ENCODE assay signal across 9 mouse cellular contexts in the genomic region with DNA sequence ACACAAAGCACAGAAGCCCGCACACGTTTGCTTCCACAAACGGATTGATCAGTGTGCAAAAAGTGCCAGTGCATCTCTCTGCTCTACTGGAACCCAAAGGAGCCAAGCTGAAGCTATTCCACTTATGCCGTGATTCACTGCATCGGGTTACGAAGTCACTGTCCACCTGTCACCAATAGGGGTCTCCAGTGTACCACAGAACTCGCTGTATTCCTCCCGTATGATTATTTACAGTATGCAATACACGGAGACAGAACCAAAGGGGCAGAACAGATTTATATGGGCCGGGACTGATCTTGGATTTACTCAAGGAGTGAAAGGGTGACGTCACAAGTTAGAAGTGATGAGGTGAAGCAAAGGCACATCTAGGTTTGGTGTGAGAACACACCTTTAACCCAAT.
DNase-seq lines count a peak whose midpoint lies in the region; ATAC-seq and TF ChIP-seq lines count a peak whose summit lies in the region.
"Had no signal": no experiment of that assay in that cellular context is flagged by ENCODE, and none has a peak within 500 bp of the region (broad histone marks: within the 10 kb centered on the region; RNA-seq: fewer than 3 reads in every experiment).

No protein-coding gene starts in this region.

- in situ Hi-C loops in Patski (cut with MboI; ENCODE audit: low pct_unique_long_range_greater_than_20kb): loop anchor here (5.0 kb wide), 1 partner anchor 596 kb away; no protein-coding TSS in a partner anchor

- POLR2A ChIA-PET in Patski (lab: Charles Lee): no interaction called here

- ATAC-seq in Patski: peak; percentile 73
- ATAC-seq in hematopoietic stem cell, adult 5-6 weeks (replicated peaks in 1 of 2; ENCODE audit: insufficient read depth in 1 of 2, low FRiP score in 2 of 2, low TSS enrichment in 1 of 2, low read depth in 1 of 2, poor library complexity in 2 of 2, severe bottlenecking in 2 of 2): peak; percentile 73 to 84; a peak in 3 of 4 replicates

- 5% methylated on average over 11 of the region's 11 CpGs for WGBS in lung, adult 2 months

- peaks cover 66% of the 10 kb centered on the region for H3K27me3 ChIP-seq in Patski

- TF ChIP-seq CTCF in Patski (IDR thresholded peaks at IDR 0.05): peak; percentile 85
- TF ChIP-seq CTCF in lung, adult 2 months (IDR thresholded peaks at IDR 0.05; ENCODE audit: insufficient read depth, low read length): peak; percentile 53; the same call in 1 of the 2 replicates

- H3K4me3 ChIP-seq in lung, adult 2 months (replicated peaks; ENCODE audit: extremely low read depth, low read depth, low read length): no peak overlapping the region
- H3K4me3 ChIP-seq: liver, embryonic 15.5 days had no signal

- no peak for DNase-seq in Patski (ENCODE audit: low read depth, low spot score)
- peak; percentile 67 for DNase-seq in cerebellum, adult 8-10 months
- peak; percentile 86 for DNase-seq in forelimb bud, embryonic 11.5 days (ENCODE audit: low read depth, low spot score)
- peak; percentile 78 for DNase-seq in layer of hippocampus, adult 11-12 months (ENCODE audit: low spot score)
- DNase-seq in lung, adult 2 months: peak; percentile 38
- peak; percentile 15 for DNase-seq in retina, adult 2 months (ENCODE audit: low read depth, low spot score)
- DNase-seq in T-cell, adult 2 months (ENCODE audit: low spot score): no peak

- CTCF ChIA-PET in Patski (lab: Charles Lee): no interaction called here

- no peak for TF ChIP-seq POLR2A in lung, adult 2 months (IDR thresholded peaks at IDR 0.05; ENCODE audit: borderline replicate concordance, extremely low read depth, low read depth, low read length)

- no peaks in the 10 kb centered on the region for H3K4me1 ChIP-seq in lung, adult 2 months (ENCODE audit: control insufficient read depth, insufficient read depth, low read length)
- H3K4me1 ChIP-seq: liver, embryonic 15.5 days had no signal

Comparison
In these comparisons a context has a peak if more than half of its experiments do, and no peak if none do; other contexts are left out.
1. DNase-seq: peak in cerebellum, adult 8-10 months (single experiment), forelimb bud, embryonic 11.5 days (single experiment), layer of hippocampus, adult 11-12 months (single experiment), lung, adult 2 months (single experiment) and retina, adult 2 months (single experiment); none in Patski (single experiment) and T-cell, adult 2 months (single experiment).